Mouse (Mus musculus) erythroblast, embryonic 14.5 days (primary cell): Measurements from ENCODE around the gene Ankrd11.

Source experiments
- GATA1 ChIP-seq: IDR thresholded peaks from 2 replicates; pipeline ENCODE4 v1.6.1; 2012; ENCODE audit warnings: low read length, inconsistent platforms, mixed read lengths
- TAL1 ChIP-seq: IDR thresholded peaks from 3 replicates; pipeline ENCODE4 v1.6.1; 2012; ENCODE audit warnings: low read length, inconsistent platforms, mixed read lengths

DNA sequence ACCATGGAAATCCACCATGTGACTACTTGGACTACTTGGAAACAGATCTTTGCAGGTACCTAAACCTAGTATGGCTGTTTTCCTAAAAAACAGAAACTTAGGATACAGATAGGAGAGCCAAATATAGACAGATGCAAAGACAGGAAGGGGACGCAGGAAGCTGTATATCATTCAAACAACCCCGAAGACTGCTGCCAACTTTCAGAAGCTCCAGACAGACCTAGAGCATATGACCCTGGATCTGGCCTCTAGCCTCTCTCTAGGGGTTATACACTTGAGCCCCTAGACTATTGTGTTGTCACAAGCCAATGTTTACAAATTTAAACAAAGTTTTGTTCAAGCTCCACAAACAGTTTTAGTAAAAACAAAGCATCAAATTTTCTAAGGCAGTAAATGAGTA lies 80.6 kb downstream of the Ankrd11 start:
- TF ChIP-seq TAL1: no peak
- no peak for TF ChIP-seq GATA1
